Mouse (Mus musculus) heart, embryonic 16.5 days (tissue): ENCODE measurements around the gene Olfr679. TPM values are rescaled to one million over a fixed set of nuclear protein-coding genes. Genes with fewer than 3 reads are reported as not detected.
"Not testable (repeated sequence)": the region's sequence is repeated elsewhere in the genome, so short reads cannot be mapped to it uniquely, and the experiment has no call there.

Experiments used
- ATAC-seq: fragments of 200-750 bp; cut with Nextera tagmentation; replicated peaks from 2 replicates; pipeline ENCODE4 v1.8.0; 2017; ENCODE audit warnings: moderate number of reproducible peaks; ENCODE audit not compliant: insufficient read depth, low FRiP score; ENCODE audit errors: extremely low read depth
- H3K27ac ChIP-seq: fragments of 300-500 bp; sonication (generic); 2 replicates; pipeline ENCODE4 v1.5.1; 2014; ENCODE audit warnings: mild to moderate bottlenecking, low read length, control low read depth, moderate library complexity
- H3K27me3 ChIP-seq: fragments of 300-500 bp; sonication (generic); 2 replicates; pipeline ENCODE4 v1.6.1; 2014; ENCODE audit warnings: low read length, mixed read lengths; ENCODE audit not compliant: control insufficient read depth, insufficient read depth
- H3K36me3 ChIP-seq: fragments of 300-500 bp; sonication (generic); 2 replicates; pipeline ENCODE4 v1.6.1; 2014; ENCODE audit not compliant: control insufficient read depth, insufficient read depth
- H3K4me1 ChIP-seq: fragments of 300-500 bp; sonication (generic); 2 replicates; pipeline ENCODE4 v1.6.1; 2014; ENCODE audit warnings: low read length, mixed read lengths; ENCODE audit not compliant: control insufficient read depth, insufficient read depth
- H3K4me2 ChIP-seq: fragments of 300-500 bp; sonication (generic); 2 replicates; pipeline ENCODE4 v1.6.1; 2014; ENCODE audit warnings: low read depth, mild to moderate bottlenecking, control low read depth, low read length
- H3K4me3 ChIP-seq: fragments of 300-500 bp; sonication (generic); 2 replicates; pipeline ENCODE4 v1.5.1; 2014; ENCODE audit warnings: mild to moderate bottlenecking, control low read depth, low read length
- H3K9ac ChIP-seq: fragments of 300-500 bp; sonication (generic); 2 replicates; pipeline ENCODE4 v1.6.1; 2014; ENCODE audit warnings: low read length, control low read depth
- H3K9me3 ChIP-seq: fragments of 300-500 bp; sonication (generic); replicated peaks from 2 replicates; pipeline ENCODE4 v1.6.1; 2016; ENCODE audit warnings: low read length; ENCODE audit not compliant: control insufficient read depth
- WGBS: fragments of 180-500 bp; shearing (Covaris S2); extraction: QIAGEN DNeasy Blood & Tissue Kit; methylation state at CpG from one replicate; pipeline ENCODE4 v1.1.7; 2014; 5-methylcytosine and 5-hydroxymethylcytosine counted together
- polyA plus RNA-seq: library from polyadenylated mRNA; unstranded; fragments of >200 nt; fragmentation: Nextera tagmentation; extraction: Ambion mirVana; gene quantifications from 2 replicates; pipeline ENCODE4 v1.2.1, GENCODE M21; 2015

Olfr679 gene
- polyA plus RNA-seq, result not detected in 2 replicates

DNA sequence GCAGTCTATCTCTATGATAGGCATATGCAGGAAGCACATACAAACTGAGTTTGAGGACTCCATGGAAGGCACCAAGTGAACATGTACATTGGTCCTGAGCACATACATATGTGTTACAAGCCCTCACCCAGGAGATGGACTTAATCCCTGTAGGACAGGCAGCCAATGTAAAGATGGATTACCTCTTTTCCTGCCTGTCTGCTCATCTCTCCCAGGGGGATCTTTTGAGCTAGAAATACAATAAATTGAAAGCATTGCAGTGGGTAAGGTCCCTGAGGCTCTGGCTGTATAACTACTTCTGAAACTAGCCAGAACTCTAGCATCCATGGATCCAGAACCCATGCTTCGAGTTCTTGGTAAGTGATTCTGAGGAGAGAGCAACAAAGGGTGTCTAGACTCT, at the start of gene Olfr679:
Olfr679 (plus strand) TSS at position 301 of the 400 bp plus-strand sequence.
- 54% methylated on average over 1 of the region's 1 CpGs for WGBS
- no peak for ATAC-seq
- no peaks in the 10 kb centered on the region for H3K9me3 ChIP-seq
- no peak within 1 kb of the TSS for H3K9ac ChIP-seq
- no peaks in the 10 kb centered on the region for H3K27me3 ChIP-seq
- H3K4me3 ChIP-seq, result no peak within 1 kb of the TSS
- no peaks in the 10 kb centered on the region for H3K36me3 ChIP-seq
- no peaks in the 10 kb centered on the region for H3K4me1 ChIP-seq
- no peak within 1 kb of the TSS for H3K27ac ChIP-seq
- no peak within 1 kb of the TSS for H3K4me2 ChIP-seq

DNA sequence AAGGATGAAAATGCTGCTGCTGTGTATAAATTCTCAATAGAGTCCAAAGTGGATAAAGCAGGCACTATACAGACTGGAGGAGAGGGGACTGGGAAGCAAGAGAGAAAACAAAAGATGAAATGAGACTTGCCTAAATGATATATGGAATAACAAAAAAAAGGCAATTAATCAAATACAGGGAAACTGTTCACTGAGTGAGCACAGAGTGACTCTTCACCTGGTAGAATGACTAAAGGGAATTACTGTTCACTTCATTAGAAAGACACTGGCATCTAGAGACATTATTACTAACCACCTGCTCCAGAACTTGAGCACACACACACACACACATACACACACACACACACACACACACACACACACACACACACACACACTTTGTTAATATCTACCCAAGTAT, 48.6 kb upstream of the Olfr679 start, which contains the start of gene Olfr676:
Olfr676 (plus strand) TSS at position 301 of the 400 bp plus-strand sequence.
- Histone ChIP-seq H3K36me3 (no peaks in the 10 kb centered on the region), H3K4me1 (no peaks in the 10 kb centered on the region), H3K9ac (no peak within 1 kb of the TSS), H3K9me3 (no peaks in the 10 kb centered on the region), H3K4me2 (no peak within 1 kb of the TSS), H3K27ac (no peak within 1 kb of the TSS), H3K4me3 (no peak within 1 kb of the TSS), H3K27me3 (no peaks in the 10 kb centered on the region)
- no peak for ATAC-seq

- 47% methylated on average over 5 of the region's 5 CpGs for WGBS
Observed at GRCm38 (mm10) chr7:105033836-105034235, 47.2 kb upstream of the Olfr679 start.

DNA sequence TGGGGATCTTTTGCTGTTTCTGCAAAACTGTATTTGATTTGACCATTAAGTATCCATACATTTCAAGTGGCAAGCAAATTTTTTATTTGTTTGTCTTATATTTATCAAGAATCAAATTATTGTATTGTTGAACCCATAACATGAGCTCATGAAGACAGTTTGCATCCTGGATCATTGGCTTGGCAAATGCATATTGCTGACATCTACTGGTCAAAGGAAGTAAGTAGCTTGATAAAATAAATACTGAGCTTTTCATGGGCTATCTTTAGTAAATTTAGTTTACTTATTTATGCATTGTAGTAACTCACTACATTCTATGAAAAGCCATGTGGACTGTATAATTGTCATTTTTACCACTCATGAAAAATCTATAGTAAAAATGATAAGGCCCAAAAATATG, 22.1 kb upstream of the Olfr679 start:
- Histone ChIP-seq H3K9ac (no peak overlapping the region), H3K4me2 (no peak overlapping the region), H3K9me3 (no peaks in the 10 kb centered on the region), H3K4me1 (no peaks in the 10 kb centered on the region), H3K27ac (no peak overlapping the region), H3K4me3 (no peak overlapping the region), H3K27me3 (no peaks in the 10 kb centered on the region), H3K36me3 (no peaks in the 10 kb centered on the region)
- no peak for ATAC-seq

More at GRCm38 (mm10) chr7:105033836-105034235, 47.2 kb upstream of the Olfr679 start:
- H3K9ac ChIP-seq, H3K27me3 ChIP-seq, H3K27ac ChIP-seq, H3K4me1 ChIP-seq, H3K4me3 ChIP-seq, H3K9me3 ChIP-seq, H3K4me2 ChIP-seq, ATAC-seq, H3K36me3 ChIP-seq: not testable (repeated sequence)

DNA sequence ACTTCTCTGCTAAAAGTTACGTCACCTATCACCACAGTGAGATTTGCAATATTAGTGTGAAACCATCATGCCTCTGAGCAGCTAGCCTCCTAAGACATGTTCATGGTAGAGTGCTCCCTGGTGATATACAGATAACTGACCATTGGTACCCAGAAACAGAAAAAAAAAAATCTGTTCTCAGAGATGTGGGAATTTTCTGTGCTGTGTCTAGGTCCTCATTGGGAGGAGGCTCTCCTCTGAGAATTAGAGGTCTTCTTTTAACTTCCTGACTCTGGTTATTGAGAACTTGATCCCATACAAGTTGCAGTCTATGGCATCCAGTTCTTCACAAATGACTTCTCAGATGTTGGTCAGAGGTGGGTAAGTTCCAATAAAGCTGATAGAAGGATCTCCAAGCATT, 16.8 kb upstream of the Olfr679 start, which contains the start of gene Olfr678:
Olfr678 (plus strand) TSS at position 301 of the 400 bp plus-strand sequence.
- Histone ChIP-seq H3K9me3 (no peaks in the 10 kb centered on the region), H3K9ac (no peak within 1 kb of the TSS), H3K4me2 (no peak within 1 kb of the TSS), H3K27me3 (no peaks in the 10 kb centered on the region), H3K4me1 (no peaks in the 10 kb centered on the region), H3K27ac (no peak within 1 kb of the TSS), H3K4me3 (no peak within 1 kb of the TSS), H3K36me3 (no peaks in the 10 kb centered on the region)
- ATAC-seq, result no peak
- WGBS, result 85% methylated on average over 1 of the region's 1 CpGs

DNA sequence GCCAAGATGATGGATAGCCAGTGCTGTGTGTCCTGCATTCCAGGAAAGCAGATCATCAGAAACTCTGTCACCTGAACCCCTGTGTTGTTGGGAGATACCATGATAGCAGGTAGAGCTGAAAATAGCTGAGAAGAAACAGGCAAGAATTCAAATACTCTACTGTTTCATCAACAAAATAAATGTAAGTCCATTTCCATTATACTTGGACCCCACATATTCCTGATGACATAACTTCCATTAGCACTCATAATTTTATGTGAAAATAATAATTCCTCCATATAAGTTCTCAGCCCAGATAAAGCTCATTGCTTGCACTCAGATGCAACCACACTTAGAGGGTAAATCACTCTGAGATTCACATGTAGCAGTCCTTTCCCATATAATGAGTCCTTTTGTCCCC, 11.7 kb downstream of the Olfr679 start, which contains the start of gene Olfr680-ps1:
Olfr680-ps1 (minus strand) TSS at position 101 of the 400 bp plus-strand sequence.
- H3K27me3 ChIP-seq, H3K4me2 ChIP-seq, H3K4me1 ChIP-seq, H3K27ac ChIP-seq, H3K9me3 ChIP-seq, H3K36me3 ChIP-seq, H3K4me3 ChIP-seq, H3K9ac ChIP-seq, ATAC-seq: not testable (repeated sequence)

GRCm38 (mm10) chr7:105116536-105116935, 35.5 kb downstream of the Olfr679 start, which contains the start of gene Olfr681:
Gene Olfr681 (plus strand): TSS chr7:105116836.
- no peak within 1 kb of the TSS for H3K27ac ChIP-seq
- no peaks in the 10 kb centered on the region for H3K9me3 ChIP-seq
- H3K27me3 ChIP-seq, result no peaks in the 10 kb centered on the region
- no peak for ATAC-seq
- H3K4me2 ChIP-seq, result no peak within 1 kb of the TSS
- H3K36me3 ChIP-seq, result no peaks in the 10 kb centered on the region
- H3K9ac ChIP-seq, result no peak within 1 kb of the TSS
- H3K4me1 ChIP-seq, result no peaks in the 10 kb centered on the region
- no peak within 1 kb of the TSS for H3K4me3 ChIP-seq

Other genes starting within 250 kb of the Olfr679 start
- not detected in 2 replicates for gene Usp17lb, start 238.6 kb upstream of the Olfr679 start, polyA plus RNA-seq
- gene Usp17la, start 224.2 kb upstream of the Olfr679 start, polyA plus RNA-seq, result not detected in 2 replicates
- gene Olfr665, start 203.2 kb upstream of the Olfr679 start, polyA plus RNA-seq, result not detected in 2 replicates
- gene Olfr666, start 185.3 kb upstream of the Olfr679 start, polyA plus RNA-seq, result not detected in 2 replicates
- gene Olfr667, start 159.7 kb upstream of the Olfr679 start, polyA plus RNA-seq, result not detected in 2 replicates
- gene Olfr668, start 153.1 kb upstream of the Olfr679 start, polyA plus RNA-seq, result not detected in 2 replicates
- not detected in 2 replicates for gene Olfr669, start 147.0 kb upstream of the Olfr679 start, polyA plus RNA-seq
- not detected in 2 replicates for gene Olfr670, start 118.6 kb upstream of the Olfr679 start, polyA plus RNA-seq
- not detected in 2 replicates for gene Olfr671, start 102.1 kb upstream of the Olfr679 start, polyA plus RNA-seq
- not detected in 2 replicates for gene Olfr672, start 79.2 kb upstream of the Olfr679 start, polyA plus RNA-seq
- gene Olfr675, start 52.7 kb upstream of the Olfr679 start, polyA plus RNA-seq, result not detected in 2 replicates
- not detected in 2 replicates for gene Olfr676, start 48.5 kb upstream of the Olfr679 start, polyA plus RNA-seq
- not detected in 2 replicates for gene Olfr677, start 29.8 kb upstream of the Olfr679 start, polyA plus RNA-seq
- gene Olfr678, start 16.7 kb upstream of the Olfr679 start, polyA plus RNA-seq, result not detected in 2 replicates
- gene Olfr680-ps1, start 11.6 kb downstream of the Olfr679 start, polyA plus RNA-seq, result not detected in 2 replicates
- gene Olfr681, start 35.6 kb downstream of the Olfr679 start, polyA plus RNA-seq, result not detected in 2 replicates
- gene Olfr683, start 65.8 kb downstream of the Olfr679 start, polyA plus RNA-seq, result not detected in 2 replicates
- gene Olfr684, start 82.4 kb downstream of the Olfr679 start, polyA plus RNA-seq, result not detected in 2 replicates
- not detected in 2 replicates for gene Olfr685, start 104.8 kb downstream of the Olfr679 start, polyA plus RNA-seq
- gene Olfr686, start 126.3 kb downstream of the Olfr679 start, polyA plus RNA-seq, result not detected in 2 replicates
- not detected in 2 replicates for gene Olfr688, start 206.9 kb downstream of the Olfr679 start, polyA plus RNA-seq
- gene Olfr689, start 230.0 kb downstream of the Olfr679 start, polyA plus RNA-seq, result not detected in 2 replicates